Mouse (Mus musculus): ENCODE measurements around the gene Rasd1.
A peak's percentile ranks its signal among the peaks of the same experiment; 100 is the strongest.
"Not testable (repeated sequence)": the region's sequence is repeated elsewhere in the genome, so short reads cannot be mapped to it uniquely, and the experiment has no call there.

The Rasd1 gene

GRCm38 (mm10) chr11:59960476-59961337 lies 4.0 kb downstream of the Rasd1 start:
- no peak for DNase-seq

GRCm38 (mm10) chr11:59959453-59959852 lies 5.3 kb downstream of the Rasd1 start:
- no peak for DNase-seq

GRCm38 (mm10) chr11:59956749-59957148 lies 8.0 kb downstream of the Rasd1 start:
- no peak for DNase-seq

- no peak for DNase-seq
Observed at GRCm38 (mm10) chr11:59952892-59953291, 11.9 kb downstream of the Rasd1 start.

- DNase-seq: peak in 1 of 2 experiments; percentile 6
Observed at GRCm38 (mm10) chr11:59948401-59948767, 16.4 kb downstream of the Rasd1 start.

- peak; percentile 87 to 91 for DNase-seq
Observed at GRCm38 (mm10) chr11:59947752-59948400, 16.9 kb downstream of the Rasd1 start, which contains the start of gene Med9. Gene Med9 (plus strand): TSS chr11:59948206.

- DNase-seq: not testable (repeated sequence)
Observed at GRCm38 (mm10) chr11:59944855-59945254, 19.9 kb downstream of the Rasd1 start.

- DNase-seq: no peak
Observed at GRCm38 (mm10) chr11:59941391-59941790, 23.4 kb downstream of the Rasd1 start.

GRCm38 (mm10) chr11:59940645-59941044 lies 24.1 kb downstream of the Rasd1 start:
- DNase-seq: no peak

GRCm38 (mm10) chr11:59939821-59940220 lies 24.9 kb downstream of the Rasd1 start:
- DNase-seq: no peak

GRCm38 (mm10) chr11:59937615-59938014 lies 27.1 kb downstream of the Rasd1 start:
- DNase-seq: no peak

GRCm38 (mm10) chr11:59937023-59937422 lies 27.7 kb downstream of the Rasd1 start:
- no peak for DNase-seq

GRCm38 (mm10) chr11:59933943-59934342 lies 30.8 kb downstream of the Rasd1 start:
- DNase-seq: no peak

GRCm38 (mm10) chr11:59932560-59933337 lies 32.0 kb downstream of the Rasd1 start:
- no peak for DNase-seq

GRCm38 (mm10) chr11:59930031-59930430 lies 34.7 kb downstream of the Rasd1 start:
- no peak for DNase-seq

- no peak for DNase-seq
Observed at GRCm38 (mm10) chr11:59921265-59921664, 43.5 kb downstream of the Rasd1 start.

GRCm38 (mm10) chr11:59920331-59920730 lies 44.4 kb downstream of the Rasd1 start:
- DNase-seq: no peak

GRCm38 (mm10) chr11:59919401-59919800 lies 45.3 kb downstream of the Rasd1 start:
- DNase-seq: no peak

- DNase-seq: no peak
Observed at GRCm38 (mm10) chr11:59918014-59918413, 46.7 kb downstream of the Rasd1 start.

GRCm38 (mm10) chr11:59913702-59914101 lies 51.0 kb downstream of the Rasd1 start:
- no peak for DNase-seq

Data from thymus, postnatal 36 days (tissue).